ENCODE assay signal across 9 mouse cellular contexts in genomic region chr16:23452476-23452875, GRCm38 (mm10). TPM values are rescaled to one million over a fixed set of nuclear protein-coding genes. Genes with fewer than 3 reads are reported as not detected.
DNase-seq lines count a peak whose midpoint lies in the region; ATAC-seq and TF ChIP-seq lines count a peak whose summit lies in the region.
"Had no signal": no experiment of that assay in that cellular context is flagged by ENCODE, and none has a peak within 500 bp of the region (broad histone marks: within the 10 kb centered on the region; RNA-seq: fewer than 3 reads in every experiment).

No protein-coding gene starts in this region.

- no peaks in the 10 kb centered on the region for H3K9me3 ChIP-seq in MEL (replicated peaks; ENCODE audit: insufficient read depth, low read length)
- H3K9me3 ChIP-seq: heart, embryonic 13.5 days had no signal

- no peak overlapping the region for H3K9ac ChIP-seq in MEL (ENCODE audit: control insufficient read depth, low read depth, low read length, poor library complexity, severe bottlenecking)
- H3K9ac ChIP-seq: heart, embryonic 13.5 days had no signal

- H3K36me3 ChIP-seq in MEL (ENCODE audit: control insufficient read depth in 1 of 2, insufficient read depth in 2 of 2, low read length in 2 of 2): no peaks in the 10 kb centered on the region
- H3K36me3 ChIP-seq: heart, embryonic 13.5 days had no signal

- no peaks in the 10 kb centered on the region for H3K79me2 ChIP-seq in MEL (ENCODE audit: control insufficient read depth, insufficient read depth, low read length, poor library complexity)

- no peak for TF ChIP-seq EP300 in MEL (IDR thresholded peaks at IDR 0.05; ENCODE audit: low read depth in 1 of 2, low read length in 2 of 2)

- no peaks in the 10 kb centered on the region for H3K27me3 ChIP-seq in MEL (ENCODE audit: control insufficient read depth in 1 of 2, insufficient read depth in 2 of 2, low read length in 2 of 2)

- WGBS in lung, adult 2 months: 19% methylated on average over 3 of the region's 3 CpGs

- ATAC-seq in monocyte, adult 5-6 weeks (replicated peaks; ENCODE audit: insufficient number of reproducible peaks, low FRiP score, low TSS enrichment, poor library complexity, severe bottlenecking): no peak

- no peaks in the 10 kb centered on the region for H3K4me1 ChIP-seq in MEL (ENCODE audit: control insufficient read depth in 1 of 2, insufficient read depth in 2 of 2, low read length in 2 of 2)
- peaks cover 2% of the 10 kb centered on the region; the same call in 1 of the 2 replicates for H3K4me1 ChIP-seq in lung, adult 2 months (ENCODE audit: control insufficient read depth, insufficient read depth, low read length)

- TF ChIP-seq POLR2A in MEL (IDR thresholded peaks at IDR 0.05; ENCODE audit: control insufficient read depth in 1 of 2, insufficient read depth in 1 of 2, low read depth in 1 of 2, low read length in 2 of 2, poor library complexity in 1 of 2): no peak
- no peak for TF ChIP-seq POLR2A in lung, adult 2 months (IDR thresholded peaks at IDR 0.05; ENCODE audit: borderline replicate concordance, extremely low read depth, low read depth, low read length)

- H3K27ac ChIP-seq in MEL (ENCODE audit: control insufficient read depth, low read depth, low read length): no peak overlapping the region
- H3K27ac ChIP-seq: heart, embryonic 13.5 days had no signal

- H3K4me3 ChIP-seq in MEL (ENCODE audit: control insufficient read depth in 1 of 2, insufficient read depth in 1 of 2, low read depth in 2 of 2, low read length in 2 of 2): no peak overlapping the region
- H3K4me3 ChIP-seq in lung, adult 2 months (replicated peaks; ENCODE audit: extremely low read depth, low read depth, low read length): no peak overlapping the region
- H3K4me3 ChIP-seq: heart, embryonic 13.5 days had no signal

- intact Hi-C loops in gastrocnemius, postnatal 14 days (cut with DNase I; ENCODE audit: low total_unique reads): loop anchor here (5.0 kb wide), 2 partner anchors 95 to 445 kb away; no protein-coding TSS in a partner anchor

- DNase-seq in 416B (ENCODE audit: low read depth) (peak; percentile 43), MEL (ENCODE audit: low read depth, low spot score) (peak; percentile 3)
- DNase-seq in cerebellum, postnatal 36 days: peak; percentile 35 to 51
- peak; percentile 25 for DNase-seq in gastrocnemius, postnatal 14 days
- peak; percentile 61 for DNase-seq in kidney, postnatal 14 days
- peak; percentile 23 for DNase-seq in lung, adult 2 months
- peak; percentile 42 for DNase-seq in ovary, postnatal 36 days (ENCODE audit: low spot score)

- TF ChIP-seq CTCF in MEL (IDR thresholded peaks at IDR 0.05 in 2 of 3, conservative IDR thresholded peaks at IDR 0.05 in 1 of 3; ENCODE audit: control insufficient read depth in 1 of 3, insufficient read depth in 1 of 3, low read depth in 2 of 3, low read length in 3 of 3, poor library complexity in 1 of 3, severe bottlenecking in 1 of 3): peak in 2 of 3 experiments; percentile 16 to 31; a peak in 3 of 6 replicates
- TF ChIP-seq CTCF in lung, adult 2 months (IDR thresholded peaks at IDR 0.05; ENCODE audit: insufficient read depth, low read length): peak; percentile 66

- peak; percentile 37 for TF ChIP-seq RAD21 in MEL (IDR thresholded peaks at IDR 0.05; ENCODE audit: low read depth, low read length)

TF ChIP-seq in MEL, 35 proteins besides CTCF, POLR2A, EP300 and RAD21:
- TF ChIP-seq GATA1 (IDR thresholded peaks at IDR 0.05; ENCODE audit: low read depth, low read length): no peak
- TF ChIP-seq SMC3 (IDR thresholded peaks at IDR 0.05; ENCODE audit: low read depth, low read length): 0 out of 2 replicates have a peak, but pooled peaks have one; percentile 4
- TF ChIP-seq POLR2AphosphoS5 (IDR thresholded peaks at IDR 0.05; ENCODE audit: borderline replicate concordance, low read depth, low read length): no peak
- TF ChIP-seq NRF1 (IDR thresholded peaks at IDR 0.05; ENCODE audit: insufficient read depth, low read depth, low read length, poor library complexity, severe bottlenecking): no peak
- no peak for TF ChIP-seq UBTF (IDR thresholded peaks at IDR 0.05; ENCODE audit: borderline replicate concordance, insufficient read depth, low read depth, low read length)
- no peak for TF ChIP-seq ETS1 (IDR thresholded peaks at IDR 0.05; ENCODE audit: low read depth, low read length)
- no peak for TF ChIP-seq KAT2A (conservative IDR thresholded peaks at IDR 0.05; ENCODE audit: low read depth, low read length)
- no peak for TF ChIP-seq ELF1 (IDR thresholded peaks at IDR 0.05; ENCODE audit: low read depth, low read length)

RNA-seq across cellular contexts. Expression of gene Rtp1, which starts 23.5 kb away (rescaled TPM):
- not detected in 2 replicates for total RNA-seq in MEL (2012; rRNA removed)
- polyA plus RNA-seq in MEL (2012; ENCODE audit: insufficient read depth in 1 of 2, insufficient read length in 2 of 2, low read depth in 1 of 2, low replicate concordance in 2 of 2, missing spikeins in 1 of 2): not detected
- total RNA-seq in gastrocnemius, postnatal 14 days (2021): not detected
- polyA plus RNA-seq in lung, adult 2 months (2012; rRNA removed): not detected in 2 replicates
- total RNA-seq in monocyte, adult 5-6 weeks (2017): not detected in 3 replicates
- polyA plus RNA-seq: heart, embryonic 13.5 days had no signal

Comparison
In these comparisons a context has a peak if more than half of its experiments do, and no peak if none do; other contexts are left out.
1. DNase-seq: peak in every context shown above with its lines; median percentile 61 in kidney, postnatal 14 days; 43 in 416B; 43 in cerebellum, postnatal 36 days; 42 in ovary, postnatal 36 days; 25 in gastrocnemius, postnatal 14 days; 23 in lung, adult 2 months; 3 in MEL.